Mouse (Mus musculus) heart, adult 2 months (tissue): Measurements from ENCODE around the gene Gimap9. TPM values are rescaled to one million over a fixed set of nuclear protein-coding genes. Genes with fewer than 3 reads are reported as not detected.

Experiments
- DNase-seq, 2 experiments: peaks; one replicate each; pipeline ENCODE4 v3.0.0; 2021
- H3K27ac ChIP-seq: fragments of 200-600 bp; 2 replicates; pipeline ENCODE4 v1.8.1; 2022
- H3K27me3 ChIP-seq: fragments of 200-500 bp; 2 replicates; pipeline ENCODE4 v1.6.1; 2012; ENCODE audit warnings: mild to moderate bottlenecking, low read length, inconsistent platforms, mixed read lengths; ENCODE audit not compliant: control insufficient read depth, insufficient read depth
- H3K36me3 ChIP-seq: fragments of 200-500 bp; 2 replicates; pipeline ENCODE4 v1.6.1; 2012; ENCODE audit warnings: low read length, inconsistent platforms; ENCODE audit not compliant: control insufficient read depth, insufficient read depth
- H3K4me1 ChIP-seq: fragments of 200-500 bp; 2 replicates; pipeline ENCODE4 v1.6.1; 2011; ENCODE audit warnings: low read length; ENCODE audit not compliant: control insufficient read depth, insufficient read depth
- H3K4me3 ChIP-seq: fragments of 200-600 bp; 2 replicates; pipeline ENCODE4 v1.8.1; 2022
- H3K79me2 ChIP-seq: fragments of 200-500 bp; replicated peaks from 2 replicates; pipeline ENCODE4 v1.6.1; 2012; ENCODE audit warnings: mild to moderate bottlenecking, inconsistent platforms, low read length, moderate library complexity, mixed read lengths; ENCODE audit not compliant: control insufficient read depth, insufficient read depth
- H3K9ac ChIP-seq: fragments of 200-500 bp; 2 replicates; pipeline ENCODE4 v1.6.1; 2012; ENCODE audit warnings: low read depth, mild to moderate bottlenecking, control low read depth, inconsistent platforms, low read length, mixed read lengths
- CTCF ChIP-seq: fragments of 200-600 bp; IDR thresholded peaks from 2 replicates; pipeline ENCODE4 v1.8.1; 2022; ENCODE audit warnings: antibody characterized with exemption, mild to moderate bottlenecking, moderate library complexity
- EP300 ChIP-seq: fragments of 200-500 bp; IDR thresholded peaks from 2 replicates; pipeline ENCODE4 v1.6.1; 2011; ENCODE audit warnings: low read depth, low read length, control low read depth; ENCODE audit not compliant: insufficient read depth
- POLR2A ChIP-seq: fragments of 200-500 bp; IDR thresholded peaks from 2 replicates; pipeline ENCODE4 v1.6.1; 2011; ENCODE audit warnings: mild to moderate bottlenecking, low read depth, low read length, control low read depth; ENCODE audit not compliant: insufficient read depth
- WGBS: fragments of 180-500 bp; shearing (Covaris S2); methylation state at CpG from one replicate; pipeline ENCODE4 v1.1.7; 2018; 5-methylcytosine and 5-hydroxymethylcytosine counted together
- intact Hi-C: fragments of 180-260 bp; cut with DNase I; formaldehyde crosslinking; loops from one replicate; pipeline ENCODE4 v1.15.1; 2025
- long read RNA-seq: library from polyadenylated mRNA; stranded (forward); transcript quantifications from one replicate; pipeline ENCODE4 v2.0.0, GENCODE M21; 2021
- polyA plus RNA-seq: library from polyadenylated mRNA; depleted of rRNA; stranded (reverse); fragments of >200 nt; gene quantifications from 2 replicates; pipeline ENCODE4 v1.2.3, GENCODE M21; 2012; rRNA removed
- total RNA-seq, 2 experiments: library from RNA; stranded (reverse); gene quantifications; 2 replicates each; pipeline ENCODE4 v1.2.3; 2021

Gene Gimap9
- total RNA-seq (1 to 10 TPM; 3.1 to 3.4 TPM), polyA plus RNA-seq (1.8 and 3.7 TPM in 2 replicates)
- long read RNA-seq, result 0 reads

- H3K4me1 ChIP-seq, result peaks cover 1% of the 10 kb centered on the region
- TF ChIP-seq POLR2A, result peak; percentile 49; the same call in 1 of the 2 replicates
- TF ChIP-seq CTCF, result no peak
- H3K9ac ChIP-seq, result peak within 1 kb of the TSS; percentile 52
- H3K27me3 ChIP-seq, result no peaks in the 10 kb centered on the region
- no peaks in the 10 kb centered on the region for H3K79me2 ChIP-seq
- H3K27ac ChIP-seq, result peak within 1 kb of the TSS; percentile 70
- WGBS, result 22% methylated on average over 13 of the region's 13 CpGs
- no peaks in the 10 kb centered on the region for H3K36me3 ChIP-seq
- peak within 1 kb of the TSS; percentile 55 for H3K4me3 ChIP-seq
- DNase-seq, result peak; percentile 62 to 70
- intact Hi-C loops, result loop anchor here (2.0 kb wide), 1 partner anchor 31 kb away; no protein-coding TSS in a partner anchor
Observed at GRCm38 (mm10) chr6:48675931-48676859, at the start of gene Gimap9. TSS of gene Gimap9 (plus strand) at chr6:48676129.

- intact Hi-C loops, result no loop called here
- peak within 1 kb of the TSS; percentile 44 for H3K4me3 ChIP-seq
- no peak within 1 kb of the TSS for H3K27ac ChIP-seq
- no peak for DNase-seq
- no peaks in the 10 kb centered on the region for H3K27me3 ChIP-seq
- H3K36me3 ChIP-seq, result no peaks in the 10 kb centered on the region
- no peak for TF ChIP-seq CTCF
- no peak for TF ChIP-seq POLR2A
- no peak for TF ChIP-seq EP300
- no peaks in the 10 kb centered on the region for H3K4me1 ChIP-seq
- peak within 1 kb of the TSS; percentile 43 for H3K9ac ChIP-seq
- H3K79me2 ChIP-seq, result no peaks in the 10 kb centered on the region
- 51% methylated on average over 8 of the region's 8 CpGs for WGBS
Observed at GRCm38 (mm10) chr6:48626464-48626863, 49.5 kb upstream of the Gimap9 start, which contains the start of gene AI854703. TSS of gene AI854703 (plus strand) at chr6:48626764.

GRCm38 (mm10) chr6:48626984-48627383, 48.9 kb upstream of the Gimap9 start:
- Histone ChIP-seq H3K27ac (no peak overlapping the region), H3K4me1 (no peaks in the 10 kb centered on the region), H3K79me2 (no peaks in the 10 kb centered on the region), H3K27me3 (no peaks in the 10 kb centered on the region), H3K4me3 (peak overlapping the region; percentile 44), H3K36me3 (no peaks in the 10 kb centered on the region), H3K9ac (peak overlapping the region; percentile 43)
- TF ChIP-seq CTCF, result peak; percentile 29
- no peak for TF ChIP-seq POLR2A
- WGBS, result 1% methylated on average over 32 of the region's 32 CpGs
- intact Hi-C loops, result no loop called here
- peak; percentile 59 to 67 for DNase-seq

- no peak for TF ChIP-seq CTCF
- no peak for TF ChIP-seq POLR2A
- TF ChIP-seq EP300, result no peak
- Histone ChIP-seq H3K4me3 (peak overlapping the region; percentile 44), H3K79me2 (no peaks in the 10 kb centered on the region), H3K9ac (peak overlapping the region; percentile 43), H3K36me3 (no peaks in the 10 kb centered on the region), H3K27ac (no peak overlapping the region), H3K27me3 (no peaks in the 10 kb centered on the region), H3K4me1 (no peaks in the 10 kb centered on the region)
- peak in 1 of 2 experiments; percentile 22 for DNase-seq
- intact Hi-C loops, result no loop called here
- 25% methylated on average over 7 of the region's 7 CpGs for WGBS
Observed at GRCm38 (mm10) chr6:48627511-48627924, 48.4 kb upstream of the Gimap9 start.

GRCm38 (mm10) chr6:48628377-48628776, 47.6 kb upstream of the Gimap9 start:
- no peak overlapping the region for H3K27ac ChIP-seq
- DNase-seq, result peak in 1 of 2 experiments; percentile 11
- no peaks in the 10 kb centered on the region for H3K36me3 ChIP-seq
- intact Hi-C loops, result no loop called here
- no peak for TF ChIP-seq EP300
- no peak for TF ChIP-seq POLR2A
- TF ChIP-seq CTCF, result no peak
- H3K9ac ChIP-seq, result no peak overlapping the region
- H3K4me1 ChIP-seq, result no peaks in the 10 kb centered on the region
- no peaks in the 10 kb centered on the region for H3K79me2 ChIP-seq
- no peak overlapping the region for H3K4me3 ChIP-seq
- 70% methylated on average over 3 of the region's 3 CpGs for WGBS
- H3K27me3 ChIP-seq, result no peaks in the 10 kb centered on the region
